Mouse (Mus musculus): ENCODE measurements around the gene Sfrp5.

The Sfrp5 gene

GRCm38 (mm10) chr19:42201696-42202381, at the start of gene Sfrp5:
Gene Sfrp5, minus strand, starts transcription at chr19:42202252.
- peak in 1 of 2 experiments; percentile 60 for DNase-seq (ENCODE audit: low spot score in 2 of 2)

DNA sequence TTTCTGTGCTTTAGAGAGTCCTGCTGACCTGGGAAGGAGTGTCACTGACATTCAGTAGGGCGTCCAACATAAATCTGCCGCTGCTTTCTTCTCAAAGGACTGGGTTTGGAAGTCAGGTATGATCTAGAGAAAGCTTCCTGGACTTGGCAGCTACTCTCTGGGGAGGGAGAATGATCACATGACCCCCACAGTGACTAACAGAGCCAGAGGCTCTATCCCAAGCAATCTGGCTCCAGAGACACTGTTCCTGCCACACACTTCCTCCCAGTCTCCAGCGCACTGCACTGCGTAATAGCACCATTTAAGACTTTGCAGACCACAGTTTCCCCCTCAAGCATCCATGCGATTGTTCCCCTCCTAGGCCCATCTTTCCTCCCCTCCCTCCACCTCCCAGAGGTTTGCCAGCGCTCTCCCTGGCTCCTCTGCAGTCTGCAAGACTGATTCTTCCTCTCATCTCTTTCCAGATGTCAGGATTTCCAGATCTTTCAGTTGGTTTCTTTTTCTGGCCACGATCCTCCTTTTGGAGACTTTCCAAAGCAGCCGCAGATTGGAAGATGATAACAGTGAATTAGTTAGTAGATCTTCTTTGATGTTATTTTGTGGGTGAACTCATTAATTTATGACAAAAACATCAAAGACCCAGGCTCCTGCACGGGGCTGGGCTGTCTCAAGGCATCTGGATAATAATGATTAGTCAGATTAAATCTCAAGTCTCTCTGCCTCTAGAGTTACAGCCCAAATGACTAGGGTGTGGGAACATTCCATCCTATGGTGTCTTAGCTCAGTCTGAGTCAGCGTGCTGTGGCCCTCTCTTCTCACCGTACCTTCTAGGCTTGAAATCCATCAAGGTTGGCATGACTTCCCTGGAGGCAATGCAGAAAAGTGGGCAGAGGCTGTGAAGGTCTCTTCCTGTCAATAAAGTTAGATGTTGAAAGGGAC, 48.2 kb upstream of the Sfrp5 start:
- DNase-seq (ENCODE audit: low spot score in 2 of 2), result no peak

DNA sequence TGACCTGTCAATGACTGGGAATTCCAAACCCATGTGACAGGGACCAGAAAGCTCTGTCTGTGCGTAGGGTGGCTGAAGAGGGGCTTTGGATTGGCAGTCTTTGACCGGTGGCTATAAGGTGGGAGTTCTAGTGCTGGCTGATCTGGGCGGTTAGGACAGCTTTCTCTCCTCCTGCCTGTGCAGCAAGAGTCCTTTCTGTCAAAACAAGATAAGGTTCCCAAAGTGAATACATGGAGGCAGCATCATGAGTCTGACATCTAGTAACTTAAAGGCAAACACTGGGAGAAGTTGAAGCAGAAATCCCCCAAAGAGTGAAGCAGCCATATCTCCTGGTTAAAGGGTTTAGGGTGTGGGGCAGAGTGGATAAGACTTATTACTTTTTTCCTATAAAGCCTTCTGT, 45.5 kb upstream of the Sfrp5 start, which contains the start of gene Golga7b:
TSS of gene Golga7b (plus strand) at position 56 of the 400 bp plus-strand sequence.
- DNase-seq (ENCODE audit: low spot score in 2 of 2), result no peak

DNA sequence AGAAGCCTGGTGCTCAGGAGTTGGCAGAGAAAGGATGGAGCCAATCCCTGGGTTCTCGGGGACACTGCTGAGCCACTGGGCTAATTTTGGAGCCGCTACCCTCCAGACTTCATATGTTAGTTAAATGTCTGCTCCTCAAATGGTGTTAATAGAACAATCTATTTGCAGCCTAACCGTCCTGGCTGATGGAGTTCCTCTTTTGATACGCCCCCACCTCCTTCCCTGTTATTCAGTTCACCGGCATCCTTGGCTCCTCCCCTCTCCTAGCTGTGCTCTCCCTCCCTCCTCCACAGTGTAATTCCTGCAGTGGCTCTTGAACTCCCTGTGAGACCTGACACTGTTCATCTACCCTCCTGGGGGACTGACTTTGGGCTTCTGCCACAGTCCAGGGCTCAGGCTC, 44.6 kb upstream of the Sfrp5 start:
- no peak for DNase-seq (ENCODE audit: low spot score in 2 of 2)

DNA sequence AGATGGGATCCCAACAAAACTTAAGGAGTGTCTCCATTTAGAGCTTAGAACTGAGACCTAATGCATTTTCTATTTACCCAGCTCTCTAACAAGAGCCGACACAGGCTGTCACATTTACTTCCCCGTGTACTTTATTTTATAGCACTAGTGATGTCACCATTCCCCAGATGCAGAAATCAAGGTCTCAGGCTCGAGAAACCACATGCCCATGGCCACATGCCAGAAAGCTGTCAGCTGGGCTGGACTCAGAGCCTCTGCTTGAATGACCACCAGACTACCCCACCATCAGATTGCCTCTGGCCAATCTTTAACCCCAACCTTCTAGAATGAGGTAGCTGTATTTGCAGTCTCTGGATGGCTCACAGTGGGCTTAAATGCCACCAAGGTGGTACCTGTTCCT, 41.3 kb upstream of the Sfrp5 start:
- no peak for DNase-seq (ENCODE audit: low spot score in 2 of 2)

- no peak for DNase-seq (ENCODE audit: low spot score in 2 of 2)
These were observed 38.8 kb upstream of the Sfrp5 start for GRCm38 (mm10) chr19:42240881-42241280.

DNA sequence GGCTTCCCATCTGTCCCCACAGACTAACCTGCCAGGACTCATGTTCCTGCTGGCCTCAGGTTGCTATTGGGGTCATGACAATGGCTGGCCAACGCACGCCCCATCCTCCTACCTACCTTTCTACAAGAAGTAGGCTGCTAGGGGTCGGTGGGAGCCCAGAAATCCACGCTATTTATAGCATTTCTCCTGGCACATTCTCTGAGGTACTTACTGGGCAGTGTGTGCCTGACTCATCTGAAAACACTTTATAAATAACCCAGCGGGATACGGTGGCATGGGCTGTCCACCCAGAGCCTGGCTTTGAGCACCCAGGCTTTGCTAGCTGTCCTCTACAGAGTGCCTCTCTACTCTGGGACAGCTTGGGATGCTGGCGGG, 36.3 kb upstream of the Sfrp5 start:
- no peak for DNase-seq (ENCODE audit: low spot score in 2 of 2)

GRCm38 (mm10) chr19:42237602-42238340, 35.7 kb upstream of the Sfrp5 start:
- no peak for DNase-seq (ENCODE audit: low spot score in 2 of 2)

- no peak for DNase-seq (ENCODE audit: low spot score in 2 of 2)
These were observed 28.9 kb upstream of the Sfrp5 start for GRCm38 (mm10) chr19:42230986-42231385.

DNA sequence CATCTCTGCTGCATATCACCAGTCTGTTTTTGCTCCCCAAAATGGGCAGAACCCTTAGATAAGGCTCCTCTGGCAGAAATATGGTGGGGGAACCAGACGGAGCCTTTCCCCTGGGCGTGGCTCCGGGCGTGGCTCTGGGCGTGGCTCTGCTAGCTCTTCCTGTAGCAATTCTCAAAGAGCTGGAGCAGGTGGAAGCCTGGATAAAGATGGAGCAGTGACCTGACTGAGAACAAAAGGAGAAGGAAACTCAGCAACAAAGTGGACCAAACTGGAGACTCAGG, 28.2 kb upstream of the Sfrp5 start:
- no peak for DNase-seq (ENCODE audit: low spot score in 2 of 2)

- no peak for DNase-seq (ENCODE audit: low spot score in 2 of 2)
These were observed 27.6 kb upstream of the Sfrp5 start for GRCm38 (mm10) chr19:42229499-42230287.

GRCm38 (mm10) chr19:42226451-42226850, 24.4 kb upstream of the Sfrp5 start:
- DNase-seq (ENCODE audit: low spot score in 2 of 2), result no peak

DNA sequence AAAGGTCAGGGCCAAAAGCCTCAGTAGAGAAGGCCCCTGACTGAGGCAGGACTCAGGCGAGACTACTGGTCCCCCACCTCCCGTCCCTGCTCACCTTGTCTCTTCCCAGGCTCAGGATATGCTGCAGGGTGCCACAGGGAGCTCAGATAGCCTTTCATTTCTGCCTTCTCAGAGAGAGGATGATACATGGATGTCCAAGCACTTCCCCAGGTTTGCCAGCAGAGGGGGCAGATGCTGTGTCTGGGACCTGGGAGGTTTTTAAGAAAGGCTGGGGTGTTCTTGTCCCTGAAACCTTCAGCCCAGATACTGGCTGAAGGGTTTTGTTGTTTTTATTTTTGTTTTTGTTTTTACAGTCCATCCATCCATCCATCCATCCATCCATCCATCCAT, 15.3 kb upstream of the Sfrp5 start:
- DNase-seq (ENCODE audit: low spot score in 2 of 2), result no peak

DNA sequence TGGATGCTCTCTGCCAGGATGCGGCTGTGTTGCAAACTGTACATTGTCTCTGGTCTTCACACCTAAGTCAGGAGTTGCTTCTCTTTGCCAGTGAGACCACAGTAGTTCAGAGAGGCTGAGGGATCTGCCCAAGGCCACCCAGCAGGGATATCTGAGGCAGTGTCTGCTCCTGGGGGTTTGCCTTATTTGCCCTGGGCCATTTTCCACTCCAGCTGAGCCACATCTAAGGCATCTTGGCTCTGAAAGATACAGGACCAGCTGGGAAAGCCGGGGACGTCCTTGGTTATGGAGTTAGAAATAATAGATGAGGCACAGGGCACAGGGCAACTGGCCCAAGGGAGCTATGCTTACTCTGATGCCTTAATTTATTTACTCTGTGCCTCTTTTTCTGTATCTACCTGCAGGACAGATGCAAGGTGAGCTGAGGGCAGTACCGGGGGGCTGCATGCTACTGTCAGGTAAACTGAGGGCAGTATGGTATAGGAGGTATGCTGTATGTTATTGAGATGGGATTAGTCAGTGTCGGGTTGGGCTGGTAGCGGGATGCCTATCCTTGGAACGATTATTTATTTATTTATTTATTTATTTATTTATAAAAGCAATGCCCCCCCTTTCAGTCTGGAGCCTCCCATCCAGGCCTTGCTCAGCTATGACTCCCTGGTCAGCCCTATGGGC, 14.8 kb upstream of the Sfrp5 start:
- DNase-seq (ENCODE audit: low spot score in 2 of 2), result no peak

GRCm38 (mm10) chr19:42214601-42215000, 12.5 kb upstream of the Sfrp5 start:
- DNase-seq (ENCODE audit: low spot score in 2 of 2), result no peak

DNA sequence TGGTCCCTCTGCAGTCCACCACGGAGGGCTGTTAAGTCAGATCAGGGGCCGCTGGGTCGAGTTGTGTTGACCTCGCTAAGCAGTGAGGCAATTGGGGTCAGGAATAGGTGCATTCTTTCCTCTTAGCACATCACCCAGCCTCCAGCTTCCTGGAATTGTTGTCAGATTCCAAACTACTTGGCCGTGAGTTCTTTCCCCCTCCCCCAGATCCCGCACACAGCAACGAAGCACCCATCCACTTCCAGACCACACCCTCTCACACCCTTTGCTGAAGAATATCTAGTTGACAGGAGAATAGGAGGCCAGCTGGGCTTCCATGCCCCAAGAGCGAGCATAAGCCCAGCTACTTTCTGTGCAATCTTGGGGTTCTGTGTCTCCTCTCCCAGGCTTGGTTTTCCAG, 9.9 kb upstream of the Sfrp5 start:
- no peak for DNase-seq (ENCODE audit: low spot score in 2 of 2)

DNA sequence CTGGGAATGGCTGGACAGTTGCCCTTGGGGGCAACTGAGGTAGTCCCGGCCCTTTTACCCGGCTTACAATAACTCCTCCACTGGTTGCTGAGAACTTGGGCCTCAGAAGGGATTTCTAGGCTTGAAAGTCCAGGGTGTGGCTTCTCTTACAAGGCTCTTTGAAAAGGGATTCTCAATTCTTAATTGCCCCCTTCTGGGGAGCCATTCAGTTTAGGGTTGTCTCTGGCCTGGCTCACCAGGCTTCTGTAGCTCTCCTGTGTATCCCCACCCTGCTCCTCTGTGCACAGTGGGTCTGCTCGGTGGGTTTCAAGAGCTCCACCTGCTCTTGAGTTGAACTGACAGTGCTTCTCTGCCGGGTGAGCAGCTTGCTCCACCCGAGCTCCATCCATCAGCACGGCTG, 7.9 kb upstream of the Sfrp5 start:
- no peak for DNase-seq (ENCODE audit: low spot score in 2 of 2)

GRCm38 (mm10) chr19:42209485-42209884, 7.4 kb upstream of the Sfrp5 start:
- DNase-seq (ENCODE audit: low spot score in 2 of 2), result no peak

- DNase-seq (ENCODE audit: low spot score in 2 of 2), result no peak
These were observed 3.1 kb upstream of the Sfrp5 start for GRCm38 (mm10) chr19:42205201-42205600.

- DNase-seq (ENCODE audit: low spot score in 2 of 2), result no peak
These were observed 2.3 kb upstream of the Sfrp5 start for GRCm38 (mm10) chr19:42204306-42204705.

GRCm38 (mm10) chr19:42202467-42202866, 415 bp upstream of the Sfrp5 start:
- no peak for DNase-seq (ENCODE audit: low spot score in 2 of 2)
